Mouse (Mus musculus): ENCODE measurements around the gene Bcar1. TPM values are rescaled to one million over a fixed set of nuclear protein-coding genes. Genes with fewer than 3 reads are reported as not detected.

Bcar1 gene
- 10 to 100 TPM; 66.5 to 73.8 TPM for total RNA-seq (2021)
- long read RNA-seq, experiment 1, transcript Bcar1-203 (7 exons, 3,116 nt): minor isoform, 14 of 92 reads
- long read RNA-seq, experiment 1, transcript Bcar1-201 (7 exons, 3,142 nt): major isoform, 41 of 92 reads
- long read RNA-seq, experiment 1, partial matches to known transcripts: 28 of 92 reads
- long read RNA-seq, experiment 1, other reads (novel, unspliced or antisense): 8 of 92 reads
- long read RNA-seq, experiment 2, transcript Bcar1-201 (7 exons, 3,142 nt): major isoform, 47 of 110 reads
- long read RNA-seq, experiment 2, transcript Bcar1-203 (7 exons, 3,116 nt): minor isoform, 33 of 110 reads
- long read RNA-seq, experiment 2, partial matches to known transcripts: 19 of 110 reads
- long read RNA-seq, experiment 2, other reads (novel, unspliced or antisense): 10 of 110 reads

GRCm38 (mm10) chr8:111743792-111744696, at the start of gene Bcar1:
TSS of gene Bcar1 (minus strand) at chr8:111743809.
- peak; percentile 68 to 77 for DNase-seq (ENCODE audit: low spot score in 2 of 2)

GRCm38 (mm10) chr8:111789639-111790038, 46.0 kb upstream of the Bcar1 start:
- no peak for DNase-seq (ENCODE audit: low spot score in 2 of 2)

- no peak for DNase-seq (ENCODE audit: low spot score in 2 of 2)
These were observed 45.6 kb upstream of the Bcar1 start for GRCm38 (mm10) chr8:111789200-111789599.

- DNase-seq (ENCODE audit: low spot score in 2 of 2): no peak
These were observed 44.9 kb upstream of the Bcar1 start for GRCm38 (mm10) chr8:111788497-111788896.

GRCm38 (mm10) chr8:111788085-111788484, 44.5 kb upstream of the Bcar1 start:
- DNase-seq (ENCODE audit: low spot score in 2 of 2): no peak

- no peak for DNase-seq (ENCODE audit: low spot score in 2 of 2)
These were observed 44.1 kb upstream of the Bcar1 start for GRCm38 (mm10) chr8:111787683-111788082.

GRCm38 (mm10) chr8:111786701-111787588, 43.3 kb upstream of the Bcar1 start:
- DNase-seq (ENCODE audit: low spot score in 2 of 2): no peak

GRCm38 (mm10) chr8:111786116-111786515, 42.5 kb upstream of the Bcar1 start:
- DNase-seq (ENCODE audit: low spot score in 2 of 2): no peak

- no peak for DNase-seq (ENCODE audit: low spot score in 2 of 2)
These were observed 39.2 kb upstream of the Bcar1 start for GRCm38 (mm10) chr8:111782671-111783394.

GRCm38 (mm10) chr8:111782161-111782560, 38.6 kb upstream of the Bcar1 start:
- DNase-seq (ENCODE audit: low spot score in 2 of 2): no peak

GRCm38 (mm10) chr8:111780697-111781424, 37.3 kb upstream of the Bcar1 start:
- no peak for DNase-seq (ENCODE audit: low spot score in 2 of 2)

- DNase-seq (ENCODE audit: low spot score in 2 of 2): no peak
These were observed 36.1 kb upstream of the Bcar1 start for GRCm38 (mm10) chr8:111779690-111780089.

GRCm38 (mm10) chr8:111778801-111779200, 35.2 kb upstream of the Bcar1 start:
- DNase-seq (ENCODE audit: low spot score in 2 of 2): no peak

- no peak for DNase-seq (ENCODE audit: low spot score in 2 of 2)
These were observed 32.9 kb upstream of the Bcar1 start for GRCm38 (mm10) chr8:111776492-111776891.

GRCm38 (mm10) chr8:111775766-111776165, 32.2 kb upstream of the Bcar1 start:
- DNase-seq (ENCODE audit: low spot score in 2 of 2): no peak

GRCm38 (mm10) chr8:111773476-111773875, 29.9 kb upstream of the Bcar1 start:
- no peak for DNase-seq (ENCODE audit: low spot score in 2 of 2)

GRCm38 (mm10) chr8:111773057-111773456, 29.4 kb upstream of the Bcar1 start:
- DNase-seq (ENCODE audit: low spot score in 2 of 2): no peak

GRCm38 (mm10) chr8:111772083-111772482, 28.5 kb upstream of the Bcar1 start:
- no peak for DNase-seq (ENCODE audit: low spot score in 2 of 2)

GRCm38 (mm10) chr8:111771625-111772020, 28.0 kb upstream of the Bcar1 start:
- DNase-seq (ENCODE audit: low spot score in 2 of 2): no peak
